Mouse (Mus musculus) neural tube, embryonic 14.5 days (tissue): ENCODE data around the gene Ptpro. TPM values are rescaled to one million over a fixed set of nuclear protein-coding genes. Genes with fewer than 3 reads are reported as not detected.

Experiments
- ATAC-seq: fragments of 200-750 bp; cut with Nextera tagmentation; 2 replicates; pipeline ENCODE4 v1.8.0; 2017; ENCODE audit warnings: low read depth, mild to moderate bottlenecking, moderate TSS enrichment, moderate library complexity
- H3K27ac ChIP-seq: fragments of 300-500 bp; sonication (generic); 2 replicates; pipeline ENCODE4 v1.5.1; 2014; ENCODE audit warnings: low read depth, mild to moderate bottlenecking, control low read depth, low read length, moderate library complexity, mixed read lengths
- H3K27me3 ChIP-seq: fragments of 300-500 bp; sonication (generic); 2 replicates; pipeline ENCODE4 v1.6.1; 2014; ENCODE audit warnings: low read length; ENCODE audit not compliant: control insufficient read depth, insufficient read depth
- H3K36me3 ChIP-seq: fragments of 300-500 bp; sonication (generic); 2 replicates; pipeline ENCODE4 v1.6.1; 2014; ENCODE audit warnings: low read length, mixed read lengths; ENCODE audit not compliant: control insufficient read depth, insufficient read depth
- H3K4me1 ChIP-seq: fragments of 300-500 bp; sonication (generic); 2 replicates; pipeline ENCODE4 v1.6.1; 2014; ENCODE audit warnings: low read length; ENCODE audit not compliant: control insufficient read depth, insufficient read depth
- H3K4me2 ChIP-seq: fragments of 300-500 bp; sonication (generic); 2 replicates; pipeline ENCODE4 v1.6.1; 2014; ENCODE audit warnings: mild to moderate bottlenecking, low read depth, low read length, control low read depth
- H3K4me3 ChIP-seq: fragments of 300-500 bp; sonication (generic); 2 replicates; pipeline ENCODE4 v1.5.1; 2014; ENCODE audit warnings: low read depth, low read length, control low read depth, mixed read lengths
- H3K9ac ChIP-seq: fragments of 300-500 bp; sonication (generic); replicated peaks from 2 replicates; pipeline ENCODE4 v1.6.1; 2014; ENCODE audit warnings: low read depth, mild to moderate bottlenecking, control low read depth, low read length, mixed read lengths
- H3K9me3 ChIP-seq: fragments of 300-500 bp; sonication (generic); 2 replicates; pipeline ENCODE4 v1.6.1; 2016; ENCODE audit warnings: low read length; ENCODE audit not compliant: control insufficient read depth
- WGBS: fragments of 180-500 bp; shearing (Covaris S2); extraction: QIAGEN DNeasy Blood & Tissue Kit; methylation state at CpG from one replicate; pipeline ENCODE4 v1.1.7; 2014; 5-methylcytosine and 5-hydroxymethylcytosine counted together
- polyA plus RNA-seq: library from polyadenylated mRNA; unstranded; fragments of >200 nt; fragmentation: Nextera tagmentation; extraction: Ambion mirVana; gene quantifications from 2 replicates; pipeline ENCODE4 v1.2.1, GENCODE M21; 2014

Gene Ptpro
- polyA plus RNA-seq, 1 experiment from 2014 or later = 56.4 TPM

- no peak overlapping the region for H3K9ac ChIP-seq
- WGBS = 80% methylated on average over 6 of the region's 6 CpGs
- no peak overlapping the region for H3K27ac ChIP-seq
- no peak overlapping the region for H3K4me3 ChIP-seq
- no peak overlapping the region for H3K4me2 ChIP-seq
- H3K36me3 ChIP-seq = no peaks in the 10 kb centered on the region
- H3K27me3 ChIP-seq = no peaks in the 10 kb centered on the region
- ATAC-seq = no peak
- H3K4me1 ChIP-seq = no peaks in the 10 kb centered on the region
- H3K9me3 ChIP-seq = no peaks in the 10 kb centered on the region
Measured at GRCm38 (mm10) chr6:137498781-137499180, 246.7 kb downstream of the Ptpro start.

- no peaks in the 10 kb centered on the region for H3K4me1 ChIP-seq
- H3K27me3 ChIP-seq = no peaks in the 10 kb centered on the region
- H3K4me3 ChIP-seq = no peak overlapping the region
- no peaks in the 10 kb centered on the region for H3K36me3 ChIP-seq
- H3K4me2 ChIP-seq = no peak overlapping the region
- no peak overlapping the region for H3K27ac ChIP-seq
- ATAC-seq = no peak
- H3K9me3 ChIP-seq = no peaks in the 10 kb centered on the region
- no peak overlapping the region for H3K9ac ChIP-seq
- WGBS = 89% methylated on average over 7 of the region's 7 CpGs
Measured at GRCm38 (mm10) chr6:137503009-137503408, 250.9 kb downstream of the Ptpro start.

GRCm38 (mm10) chr6:137503462-137503861 lies 251.3 kb downstream of the Ptpro start:
- Histone ChIP-seq H3K4me2 (no peak overlapping the region), H3K27ac (no peak overlapping the region), H3K9me3 (no peaks in the 10 kb centered on the region), H3K9ac (no peak overlapping the region), H3K36me3 (no peaks in the 10 kb centered on the region), H3K4me1 (no peaks in the 10 kb centered on the region), H3K4me3 (no peak overlapping the region), H3K27me3 (no peaks in the 10 kb centered on the region)
- no peak for ATAC-seq
- 83% methylated on average over 8 of the region's 8 CpGs for WGBS

- Histone ChIP-seq H3K27me3 (no peaks in the 10 kb centered on the region), H3K36me3 (no peaks in the 10 kb centered on the region), H3K4me2 (no peak overlapping the region), H3K4me1 (no peaks in the 10 kb centered on the region), H3K27ac (no peak overlapping the region), H3K9ac (no peak overlapping the region), H3K9me3 (no peaks in the 10 kb centered on the region), H3K4me3 (no peak overlapping the region)
- WGBS = 51% methylated on average over 1 of the region's 1 CpGs
- no peak for ATAC-seq
Measured at GRCm38 (mm10) chr6:137504052-137504451, 251.9 kb downstream of the Ptpro start.

- no peak overlapping the region for H3K4me3 ChIP-seq
- no peaks in the 10 kb centered on the region for H3K36me3 ChIP-seq
- ATAC-seq = no peak
- WGBS = 90% methylated on average over 3 of the region's 3 CpGs
- H3K9ac ChIP-seq = no peak overlapping the region
- no peaks in the 10 kb centered on the region for H3K4me1 ChIP-seq
- no peak overlapping the region for H3K27ac ChIP-seq
- H3K4me2 ChIP-seq = no peak overlapping the region
- H3K9me3 ChIP-seq = no peaks in the 10 kb centered on the region
- H3K27me3 ChIP-seq = no peaks in the 10 kb centered on the region
Measured at GRCm38 (mm10) chr6:137505555-137506227, 253.6 kb downstream of the Ptpro start.

GRCm38 (mm10) chr6:137506563-137506962 lies 254.4 kb downstream of the Ptpro start:
- no peak for ATAC-seq
- no peak overlapping the region for H3K27ac ChIP-seq
- H3K36me3 ChIP-seq = no peaks in the 10 kb centered on the region
- no peak overlapping the region for H3K4me2 ChIP-seq
- H3K27me3 ChIP-seq = no peaks in the 10 kb centered on the region
- H3K4me1 ChIP-seq = no peaks in the 10 kb centered on the region
- WGBS = 96% methylated on average over 7 of the region's 7 CpGs
- H3K9me3 ChIP-seq = no peaks in the 10 kb centered on the region
- H3K4me3 ChIP-seq = no peak overlapping the region
- no peak overlapping the region for H3K9ac ChIP-seq

- no peak overlapping the region for H3K9ac ChIP-seq
- H3K4me3 ChIP-seq = no peak overlapping the region
- no peak for ATAC-seq
- no peaks in the 10 kb centered on the region for H3K4me1 ChIP-seq
- H3K36me3 ChIP-seq = no peaks in the 10 kb centered on the region
- H3K27ac ChIP-seq = no peak overlapping the region
- H3K9me3 ChIP-seq = no peaks in the 10 kb centered on the region
- no peaks in the 10 kb centered on the region for H3K27me3 ChIP-seq
- WGBS = 94% methylated on average over 19 of the region's 19 CpGs
- H3K4me2 ChIP-seq = no peak overlapping the region
Measured at GRCm38 (mm10) chr6:137508936-137509335, 256.8 kb downstream of the Ptpro start.

GRCm38 (mm10) chr6:137509341-137510045 lies 257.4 kb downstream of the Ptpro start:
- no peaks in the 10 kb centered on the region for H3K4me1 ChIP-seq
- H3K4me3 ChIP-seq = no peak overlapping the region
- H3K9me3 ChIP-seq = no peaks in the 10 kb centered on the region
- no peaks in the 10 kb centered on the region for H3K36me3 ChIP-seq
- H3K27ac ChIP-seq = no peak overlapping the region
- 84% methylated on average over 14 of the region's 14 CpGs for WGBS
- H3K9ac ChIP-seq = no peak overlapping the region
- no peak for ATAC-seq
- no peak overlapping the region for H3K4me2 ChIP-seq
- H3K27me3 ChIP-seq = no peaks in the 10 kb centered on the region

- H3K36me3 ChIP-seq = no peaks in the 10 kb centered on the region
- no peaks in the 10 kb centered on the region for H3K9me3 ChIP-seq
- H3K27ac ChIP-seq = no peak overlapping the region
- no peaks in the 10 kb centered on the region for H3K4me1 ChIP-seq
- no peaks in the 10 kb centered on the region for H3K27me3 ChIP-seq
- H3K4me2 ChIP-seq = no peak overlapping the region
- H3K9ac ChIP-seq = no peak overlapping the region
- H3K4me3 ChIP-seq = no peak overlapping the region
- 86% methylated on average over 5 of the region's 5 CpGs for WGBS
- no peak for ATAC-seq
Measured at GRCm38 (mm10) chr6:137512753-137513152, 260.6 kb downstream of the Ptpro start.
